Mouse (Mus musculus): ENCODE measurements around the gene Atp11b. TPM values are rescaled to one million over a fixed set of nuclear protein-coding genes. Genes with fewer than 3 reads are reported as not detected.

Atp11b gene
- polyA plus RNA-seq, 1 experiment = 82.5 TPM

GRCm38 (mm10) chr3:35819887-35820286, 66.0 kb downstream of the Atp11b start:
- Histone ChIP-seq H3K27ac (ENCODE audit: insufficient read depth, low read length) (no peak overlapping the region), H3K4me3 (ENCODE audit: low read depth, low read length) (no peak overlapping the region), H3K27me3 (ENCODE audit: control insufficient read depth, insufficient read depth, low read length, poor library complexity, severe bottlenecking) (no peaks in the 10 kb centered on the region), H3K9me3 (replicated peaks; ENCODE audit: control insufficient read depth, insufficient read depth, low read length, poor library complexity, severe bottlenecking) (no peaks in the 10 kb centered on the region), H3K9ac (ENCODE audit: low read depth, poor library complexity, severe bottlenecking) (no peak overlapping the region), H3K4me1 (ENCODE audit: control insufficient read depth, insufficient read depth, low read length) (no peaks in the 10 kb centered on the region), H3K36me3 (ENCODE audit: control insufficient read depth, insufficient read depth, low read length, poor library complexity, severe bottlenecking) (peaks cover 6% of the 10 kb centered on the region)
- TF ChIP-seq EP300 (IDR thresholded peaks at IDR 0.05; ENCODE audit: insufficient read depth, low read depth, low read length) (no peak), POLR2A (IDR thresholded peaks at IDR 0.05; ENCODE audit: insufficient read depth, low read length) (no peak), CTCF (IDR thresholded peaks at IDR 0.05; ENCODE audit: low read depth, low read length) (no peak)

GRCm38 (mm10) chr3:35822036-35822435, 68.1 kb downstream of the Atp11b start:
- TF ChIP-seq CTCF (IDR thresholded peaks at IDR 0.05; ENCODE audit: low read depth, low read length) = no peak
- TF ChIP-seq EP300 (IDR thresholded peaks at IDR 0.05; ENCODE audit: insufficient read depth, low read depth, low read length) = no peak
- no peak overlapping the region for H3K27ac ChIP-seq (ENCODE audit: insufficient read depth, low read length)

GRCm38 (mm10) chr3:35849326-35849725, 95.4 kb downstream of the Atp11b start:
- no peaks in the 10 kb centered on the region for H3K27me3 ChIP-seq (ENCODE audit: control insufficient read depth, insufficient read depth, low read length, poor library complexity, severe bottlenecking)
- TF ChIP-seq POLR2A (IDR thresholded peaks at IDR 0.05; ENCODE audit: insufficient read depth, low read length) (no peak), EP300 (IDR thresholded peaks at IDR 0.05; ENCODE audit: insufficient read depth, low read depth, low read length) (no peak), CTCF (IDR thresholded peaks at IDR 0.05; ENCODE audit: low read depth, low read length) (no peak)
- H3K4me1 ChIP-seq (ENCODE audit: control insufficient read depth, insufficient read depth, low read length) = no peaks in the 10 kb centered on the region
- H3K27ac ChIP-seq (ENCODE audit: insufficient read depth, low read length) = no peak overlapping the region
- H3K36me3 ChIP-seq (ENCODE audit: control insufficient read depth, insufficient read depth, low read length, poor library complexity, severe bottlenecking) = 0 out of 2 replicates have a peak, but pooled peaks cover 3% of the 10 kb centered on the region
- no peak overlapping the region for H3K9ac ChIP-seq (ENCODE audit: low read depth, poor library complexity, severe bottlenecking)
- H3K9me3 ChIP-seq (replicated peaks; ENCODE audit: control insufficient read depth, insufficient read depth, low read length, poor library complexity, severe bottlenecking) = no peaks in the 10 kb centered on the region
- H3K4me3 ChIP-seq (ENCODE audit: low read depth, low read length) = no peak overlapping the region

More at GRCm38 (mm10) chr3:35822036-35822435, 68.1 kb downstream of the Atp11b start:
- H3K9ac ChIP-seq (ENCODE audit: low read depth, poor library complexity, severe bottlenecking) = no peak overlapping the region
- H3K36me3 ChIP-seq (ENCODE audit: control insufficient read depth, insufficient read depth, low read length, poor library complexity, severe bottlenecking) = peaks cover 6% of the 10 kb centered on the region
- H3K4me1 ChIP-seq (ENCODE audit: control insufficient read depth, insufficient read depth, low read length) = no peaks in the 10 kb centered on the region
- H3K4me3 ChIP-seq (ENCODE audit: low read depth, low read length) = no peak overlapping the region
- no peaks in the 10 kb centered on the region for H3K9me3 ChIP-seq (replicated peaks; ENCODE audit: control insufficient read depth, insufficient read depth, low read length, poor library complexity, severe bottlenecking)
- H3K27me3 ChIP-seq (ENCODE audit: control insufficient read depth, insufficient read depth, low read length, poor library complexity, severe bottlenecking) = no peaks in the 10 kb centered on the region

GRCm38 (mm10) chr3:35883267-35883666, 129.4 kb downstream of the Atp11b start:
- no peaks in the 10 kb centered on the region for H3K4me1 ChIP-seq (ENCODE audit: control insufficient read depth, insufficient read depth, low read length)
- no peaks in the 10 kb centered on the region for H3K36me3 ChIP-seq (ENCODE audit: control insufficient read depth, insufficient read depth, low read length, poor library complexity, severe bottlenecking)
- TF ChIP-seq EP300 (IDR thresholded peaks at IDR 0.05; ENCODE audit: insufficient read depth, low read depth, low read length) (no peak), CTCF (IDR thresholded peaks at IDR 0.05; ENCODE audit: low read depth, low read length) (no peak), POLR2A (IDR thresholded peaks at IDR 0.05; ENCODE audit: insufficient read depth, low read length) (no peak)

GRCm38 (mm10) chr3:35889531-35889930, 135.6 kb downstream of the Atp11b start:
- no peaks in the 10 kb centered on the region for H3K4me1 ChIP-seq (ENCODE audit: control insufficient read depth, insufficient read depth, low read length)
- no peaks in the 10 kb centered on the region; the same call in 1 of the 2 replicates for H3K36me3 ChIP-seq (ENCODE audit: control insufficient read depth, insufficient read depth, low read length, poor library complexity, severe bottlenecking)
- TF ChIP-seq CTCF (IDR thresholded peaks at IDR 0.05; ENCODE audit: low read depth, low read length) = no peak
- TF ChIP-seq POLR2A (IDR thresholded peaks at IDR 0.05; ENCODE audit: insufficient read depth, low read length) = no peak
- no peak for TF ChIP-seq EP300 (IDR thresholded peaks at IDR 0.05; ENCODE audit: insufficient read depth, low read depth, low read length)
- H3K27ac ChIP-seq (ENCODE audit: insufficient read depth, low read length) = no peak overlapping the region
- no peaks in the 10 kb centered on the region for H3K9me3 ChIP-seq (replicated peaks; ENCODE audit: control insufficient read depth, insufficient read depth, low read length, poor library complexity, severe bottlenecking)
- no peak overlapping the region for H3K4me3 ChIP-seq (ENCODE audit: low read depth, low read length)
- no peaks in the 10 kb centered on the region for H3K27me3 ChIP-seq (ENCODE audit: control insufficient read depth, insufficient read depth, low read length, poor library complexity, severe bottlenecking)
- H3K9ac ChIP-seq (ENCODE audit: low read depth, poor library complexity, severe bottlenecking) = no peak overlapping the region

More at GRCm38 (mm10) chr3:35883267-35883666, 129.4 kb downstream of the Atp11b start:
- H3K27ac ChIP-seq (ENCODE audit: insufficient read depth, low read length) = no peak overlapping the region
- H3K9me3 ChIP-seq (replicated peaks; ENCODE audit: control insufficient read depth, insufficient read depth, low read length, poor library complexity, severe bottlenecking) = no peaks in the 10 kb centered on the region
- H3K4me3 ChIP-seq (ENCODE audit: low read depth, low read length) = no peak overlapping the region
- H3K9ac ChIP-seq (ENCODE audit: low read depth, poor library complexity, severe bottlenecking) = no peak overlapping the region
- no peaks in the 10 kb centered on the region for H3K27me3 ChIP-seq (ENCODE audit: control insufficient read depth, insufficient read depth, low read length, poor library complexity, severe bottlenecking)

GRCm38 (mm10) chr3:35891123-35891522, 137.2 kb downstream of the Atp11b start:
- no peak for TF ChIP-seq CTCF (IDR thresholded peaks at IDR 0.05; ENCODE audit: low read depth, low read length)
- TF ChIP-seq EP300 (IDR thresholded peaks at IDR 0.05; ENCODE audit: insufficient read depth, low read depth, low read length) = no peak
- no peak for TF ChIP-seq POLR2A (IDR thresholded peaks at IDR 0.05; ENCODE audit: insufficient read depth, low read length)
- Histone ChIP-seq H3K36me3 (ENCODE audit: control insufficient read depth, insufficient read depth, low read length, poor library complexity, severe bottlenecking) (no peaks in the 10 kb centered on the region; the same call in 1 of the 2 replicates), H3K9ac (ENCODE audit: low read depth, poor library complexity, severe bottlenecking) (no peak overlapping the region), H3K27me3 (ENCODE audit: control insufficient read depth, insufficient read depth, low read length, poor library complexity, severe bottlenecking) (no peaks in the 10 kb centered on the region), H3K27ac (ENCODE audit: insufficient read depth, low read length) (no peak overlapping the region), H3K4me3 (ENCODE audit: low read depth, low read length) (no peak overlapping the region), H3K9me3 (replicated peaks; ENCODE audit: control insufficient read depth, insufficient read depth, low read length, poor library complexity, severe bottlenecking) (no peaks in the 10 kb centered on the region), H3K4me1 (ENCODE audit: control insufficient read depth, insufficient read depth, low read length) (no peaks in the 10 kb centered on the region)
